Mouse (Mus musculus) adrenal gland, postnatal 25 days (tissue): ENCODE measurements around the gene Col24a1. TPM values are rescaled to one million over a fixed set of nuclear protein-coding genes. Genes with fewer than 3 reads are reported as not detected.

Experiments
- DNase-seq: peaks from one replicate; pipeline ENCODE4 v3.0.0; 2021; ENCODE audit warnings: mixed read lengths
- total RNA-seq: library from RNA; stranded (reverse); gene quantifications from 2 replicates; pipeline ENCODE4 v1.2.3, GENCODE M21; 2021

The Col24a1 gene
- total RNA-seq, 1 experiment from 2014 or later = 0.15 TPM

GRCm38 (mm10) chr3:145575340-145575739 lies 283.1 kb downstream of the Col24a1 start:
- no peak for DNase-seq

GRCm38 (mm10) chr3:145575743-145576481 lies 283.6 kb downstream of the Col24a1 start, which contains the start of gene Znhit6:
TSS of gene Znhit6 (plus strand) at chr3:145576205.
- DNase-seq = peak; percentile 89

GRCm38 (mm10) chr3:145576482-145576822 lies 284.2 kb downstream of the Col24a1 start:
- no peak for DNase-seq

- no peak for DNase-seq
Observed at GRCm38 (mm10) chr3:145576876-145577275, 284.6 kb downstream of the Col24a1 start.

- no peak for DNase-seq
Observed at GRCm38 (mm10) chr3:145583043-145583442, 290.8 kb downstream of the Col24a1 start.

GRCm38 (mm10) chr3:145583522-145584200 lies 291.4 kb downstream of the Col24a1 start:
- DNase-seq = no peak

GRCm38 (mm10) chr3:145590562-145590961 lies 298.3 kb downstream of the Col24a1 start:
- no peak for DNase-seq

GRCm38 (mm10) chr3:145591841-145592542 lies 299.7 kb downstream of the Col24a1 start:
- DNase-seq = no peak

GRCm38 (mm10) chr3:145595354-145595753 lies 303.1 kb downstream of the Col24a1 start:
- no peak for DNase-seq

- DNase-seq = no peak
Observed at GRCm38 (mm10) chr3:145599059-145599458, 306.8 kb downstream of the Col24a1 start.

- no peak for DNase-seq
Observed at GRCm38 (mm10) chr3:145600801-145601200, 308.5 kb downstream of the Col24a1 start.

- no peak for DNase-seq
Observed at GRCm38 (mm10) chr3:145601345-145601744, 309.1 kb downstream of the Col24a1 start.

Other genes starting within 250 kb of the Col24a1 start
- gene Clca2, start 193.0 kb upstream of the Col24a1 start, total RNA-seq = not detected in 2 replicates
- gene Odf2l, start 173.9 kb upstream of the Col24a1 start, total RNA-seq = 31.0 and 34.9 TPM in 2 replicates